Mouse (Mus musculus): ENCODE measurements around the gene Ttl. TPM values are rescaled to one million over a fixed set of nuclear protein-coding genes. Genes with fewer than 3 reads are reported as not detected.

Gene Ttl
- polyA plus RNA-seq, 1 experiment from 2014 or later = 32.4 TPM

- H3K27me3 ChIP-seq = no peaks in the 10 kb centered on the region
- no peak overlapping the region for H3K4me2 ChIP-seq (replicated peaks)
- H3K36me3 ChIP-seq = peaks cover 61% of the 10 kb centered on the region
- no peak overlapping the region for H3K9ac ChIP-seq (replicated peaks)
- ATAC-seq (replicated peaks) = no peak
- H3K4me1 ChIP-seq = no peaks in the 10 kb centered on the region
- WGBS = 80% methylated on average over 4 of the region's 4 CpGs
- H3K9me3 ChIP-seq = no peaks in the 10 kb centered on the region
- no peak overlapping the region for H3K27ac ChIP-seq (replicated peaks)
- no peak overlapping the region for H3K4me3 ChIP-seq
Measured at GRCm38 (mm10) chr2:129090370-129090769, 24.6 kb downstream of the Ttl start.

GRCm38 (mm10) chr2:129092810-129093209 is 27.1 kb downstream of the Ttl start:
- no peak for ATAC-seq (replicated peaks)
- no peaks in the 10 kb centered on the region for H3K4me1 ChIP-seq
- no peak overlapping the region for H3K4me2 ChIP-seq (replicated peaks)
- 91% methylated on average over 12 of the region's 12 CpGs for WGBS
- no peaks in the 10 kb centered on the region for H3K9me3 ChIP-seq
- H3K27me3 ChIP-seq = no peaks in the 10 kb centered on the region
- no peak overlapping the region for H3K4me3 ChIP-seq
- H3K9ac ChIP-seq (replicated peaks) = no peak overlapping the region
- H3K27ac ChIP-seq (replicated peaks) = no peak overlapping the region
- peaks cover 43% of the 10 kb centered on the region for H3K36me3 ChIP-seq

- Histone ChIP-seq H3K4me2 (replicated peaks) (no peak overlapping the region), H3K4me3 (no peak overlapping the region), H3K27me3 (no peaks in the 10 kb centered on the region), H3K4me1 (no peaks in the 10 kb centered on the region), H3K27ac (replicated peaks) (no peak overlapping the region), H3K9me3 (no peaks in the 10 kb centered on the region), H3K36me3 (peaks cover 36% of the 10 kb centered on the region), H3K9ac (replicated peaks) (no peak overlapping the region)
- ATAC-seq (replicated peaks) = no peak
- WGBS = 90% methylated on average over 18 of the region's 18 CpGs
Measured at GRCm38 (mm10) chr2:129093926-129094724, 28.4 kb downstream of the Ttl start.

- 0% methylated on average over 35 of the region's 35 CpGs for WGBS
- peak; percentile 99 for ATAC-seq (replicated peaks)
- Histone ChIP-seq H3K4me2 (replicated peaks) (peak within 1 kb of the TSS; percentile 79), H3K4me3 (peak within 1 kb of the TSS; percentile 91), H3K27me3 (no peaks in the 10 kb centered on the region), H3K9me3 (no peaks in the 10 kb centered on the region), H3K36me3 (peaks cover 26% of the 10 kb centered on the region), H3K4me1 (peaks cover 10% of the 10 kb centered on the region), H3K9ac (replicated peaks) (peak within 1 kb of the TSS; percentile 59), H3K27ac (replicated peaks) (no peak within 1 kb of the TSS)
Measured at GRCm38 (mm10) chr2:129100784-129101310, 35.1 kb downstream of the Ttl start, which contains the start of gene Polr1b. Gene Polr1b, plus strand, starts transcription at chr2:129100995.

GRCm38 (mm10) chr2:129112924-129113323 is 47.2 kb downstream of the Ttl start:
- Histone ChIP-seq H3K27ac (replicated peaks) (no peak overlapping the region), H3K9ac (replicated peaks) (no peak overlapping the region), H3K4me2 (replicated peaks) (no peak overlapping the region), H3K4me1 (no peaks in the 10 kb centered on the region), H3K4me3 (no peak overlapping the region), H3K27me3 (no peaks in the 10 kb centered on the region), H3K36me3 (peaks cover 70% of the 10 kb centered on the region), H3K9me3 (no peaks in the 10 kb centered on the region)
- 87% methylated on average over 5 of the region's 5 CpGs for WGBS
- ATAC-seq (replicated peaks) = no peak

- H3K9ac ChIP-seq (replicated peaks) = no peak overlapping the region
- H3K4me3 ChIP-seq = no peak overlapping the region
- WGBS = 94% methylated on average over 9 of the region's 9 CpGs
- no peak for ATAC-seq (replicated peaks)
- no peaks in the 10 kb centered on the region for H3K27me3 ChIP-seq
- H3K9me3 ChIP-seq = no peaks in the 10 kb centered on the region
- H3K27ac ChIP-seq (replicated peaks) = no peak overlapping the region
- H3K36me3 ChIP-seq = peaks cover 84% of the 10 kb centered on the region
- no peak overlapping the region for H3K4me2 ChIP-seq (replicated peaks)
- H3K4me1 ChIP-seq = no peaks in the 10 kb centered on the region
Measured at GRCm38 (mm10) chr2:129115706-129116367, 50.1 kb downstream of the Ttl start.

- no peak overlapping the region for H3K27ac ChIP-seq (replicated peaks)
- H3K27me3 ChIP-seq = no peaks in the 10 kb centered on the region
- H3K36me3 ChIP-seq = peaks cover 89% of the 10 kb centered on the region
- no peak overlapping the region for H3K4me2 ChIP-seq (replicated peaks)
- no peak for ATAC-seq (replicated peaks)
- 98% methylated on average over 1 of the region's 1 CpGs for WGBS
- H3K4me1 ChIP-seq = no peaks in the 10 kb centered on the region
- no peaks in the 10 kb centered on the region for H3K9me3 ChIP-seq
- H3K9ac ChIP-seq (replicated peaks) = no peak overlapping the region
- H3K4me3 ChIP-seq = no peak overlapping the region
Measured at GRCm38 (mm10) chr2:129116368-129116739, 50.6 kb downstream of the Ttl start.

GRCm38 (mm10) chr2:129118061-129118460 is 52.3 kb downstream of the Ttl start:
- 94% methylated on average over 12 of the region's 12 CpGs for WGBS
- Histone ChIP-seq H3K27ac (replicated peaks) (no peak overlapping the region), H3K4me3 (no peak overlapping the region), H3K36me3 (peaks cover 92% of the 10 kb centered on the region), H3K4me1 (no peaks in the 10 kb centered on the region), H3K9me3 (no peaks in the 10 kb centered on the region), H3K27me3 (no peaks in the 10 kb centered on the region), H3K9ac (replicated peaks) (no peak overlapping the region), H3K4me2 (replicated peaks) (no peak overlapping the region)
- ATAC-seq (replicated peaks) = no peak

GRCm38 (mm10) chr2:129121986-129122385 is 56.2 kb downstream of the Ttl start:
- H3K27me3 ChIP-seq = no peaks in the 10 kb centered on the region
- H3K27ac ChIP-seq (replicated peaks) = no peak overlapping the region
- no peaks in the 10 kb centered on the region for H3K9me3 ChIP-seq
- H3K9ac ChIP-seq (replicated peaks) = no peak overlapping the region
- 96% methylated on average over 8 of the region's 8 CpGs for WGBS
- ATAC-seq (replicated peaks) = no peak
- H3K4me1 ChIP-seq = no peaks in the 10 kb centered on the region
- no peak overlapping the region for H3K4me2 ChIP-seq (replicated peaks)
- H3K4me3 ChIP-seq = no peak overlapping the region
- peaks cover 89% of the 10 kb centered on the region for H3K36me3 ChIP-seq

GRCm38 (mm10) chr2:129129412-129129929 is 63.7 kb downstream of the Ttl start, which contains the start of gene Chchd5:
Gene Chchd5, plus strand, starts transcription at chr2:129129700.
- H3K4me1 ChIP-seq = peaks cover 16% of the 10 kb centered on the region
- peak within 1 kb of the TSS; percentile 80 for H3K4me2 ChIP-seq (replicated peaks)
- peak within 1 kb of the TSS; percentile 50 for H3K4me3 ChIP-seq
- peak within 1 kb of the TSS; percentile 84 for H3K27ac ChIP-seq (replicated peaks)
- no peaks in the 10 kb centered on the region for H3K9me3 ChIP-seq
- under 1% methylated on average over 35 of the region's 35 CpGs for WGBS
- H3K36me3 ChIP-seq = peaks cover 47% of the 10 kb centered on the region
- ATAC-seq (replicated peaks) = peak; percentile 100
- no peaks in the 10 kb centered on the region for H3K27me3 ChIP-seq
- H3K9ac ChIP-seq (replicated peaks) = peak within 1 kb of the TSS; percentile 52

- peaks cover 42% of the 10 kb centered on the region for H3K36me3 ChIP-seq
- peak; percentile 46 for ATAC-seq (replicated peaks)
- H3K9ac ChIP-seq (replicated peaks) = peak overlapping the region; percentile 44
- peak overlapping the region; percentile 80 for H3K4me2 ChIP-seq (replicated peaks)
- H3K4me1 ChIP-seq = peaks cover 16% of the 10 kb centered on the region
- H3K27me3 ChIP-seq = no peaks in the 10 kb centered on the region
- peak overlapping the region; percentile 50 for H3K4me3 ChIP-seq
- peak overlapping the region; percentile 84 for H3K27ac ChIP-seq (replicated peaks)
- no peaks in the 10 kb centered on the region for H3K9me3 ChIP-seq
- WGBS = 31% methylated on average over 18 of the region's 18 CpGs
Measured at GRCm38 (mm10) chr2:129129987-129130545, 64.3 kb downstream of the Ttl start.

GRCm38 (mm10) chr2:129130776-129131175 is 65.0 kb downstream of the Ttl start:
- Histone ChIP-seq H3K27me3 (no peaks in the 10 kb centered on the region), H3K36me3 (peaks cover 35% of the 10 kb centered on the region), H3K4me3 (peak overlapping the region; percentile 50), H3K4me2 (replicated peaks) (peak overlapping the region; percentile 80), H3K27ac (replicated peaks) (peak overlapping the region; percentile 84), H3K9ac (replicated peaks) (0 out of 2 replicates have a peak overlapping the region, but pooled peaks have one; percentile 44), H3K9me3 (no peaks in the 10 kb centered on the region), H3K4me1 (peaks cover 16% of the 10 kb centered on the region)
- no peak for ATAC-seq (replicated peaks)
- 99% methylated on average over 2 of the region's 2 CpGs for WGBS

Measured in forebrain, embryonic 15.5 days (tissue).